8 mouse cellular contexts compared by ENCODE assay signal in genomic region chr5:43355832-43356231, GRCm38 (mm10).
A peak's percentile ranks its signal among the peaks of the same experiment; 100 is the strongest.
DNase-seq lines count a peak whose midpoint lies in the region; ATAC-seq and TF ChIP-seq lines count a peak whose summit lies in the region.

No protein-coding gene starts in this region.

- ATAC-seq in heart, embryonic 16.5 days (replicated peaks; ENCODE audit: extremely low read depth, insufficient read depth, low FRiP score): no peak
- ATAC-seq in liver, postnatal 0 days: no peak

- no peak for TF ChIP-seq CTCF in heart, adult 2 months (IDR thresholded peaks at IDR 0.05)
- no peak for TF ChIP-seq CTCF in liver, postnatal 0 days (IDR thresholded peaks at IDR 0.05; ENCODE audit: low read depth)

- no peaks in the 10 kb centered on the region for H3K9me3 ChIP-seq in heart, embryonic 16.5 days (replicated peaks; ENCODE audit: control insufficient read depth, low read length)
- H3K9me3 ChIP-seq in liver, postnatal 0 days (ENCODE audit: low read length): no peaks in the 10 kb centered on the region

- peak overlapping the region; percentile 65 for H3K4me2 ChIP-seq in heart, embryonic 16.5 days (ENCODE audit: low read depth, low read length)
- H3K4me2 ChIP-seq in liver, postnatal 0 days (ENCODE audit: low read depth, low read length): peak overlapping the region; percentile 89; the same call in 1 of the 2 replicates

- TF ChIP-seq EP300 in heart, adult 2 months (IDR thresholded peaks at IDR 0.05; ENCODE audit: insufficient read depth, low read depth, low read length): no peak
- no peak for TF ChIP-seq EP300 in liver, postnatal 0 days (IDR thresholded peaks at IDR 0.05; ENCODE audit: low read depth)

- H3K27me3 ChIP-seq in heart, adult 2 months (ENCODE audit: control insufficient read depth, insufficient read depth, low read length): no peaks in the 10 kb centered on the region
- H3K27me3 ChIP-seq in heart, embryonic 16.5 days (ENCODE audit: control insufficient read depth, insufficient read depth, low read length): no peaks in the 10 kb centered on the region
- H3K27me3 ChIP-seq in liver, postnatal 0 days (ENCODE audit: insufficient read depth, low read length): no peaks in the 10 kb centered on the region

- TF ChIP-seq POLR2A in heart, adult 2 months (IDR thresholded peaks at IDR 0.05; ENCODE audit: insufficient read depth, low read depth, low read length): no peak

- H3K36me3 ChIP-seq in heart, adult 2 months (ENCODE audit: control insufficient read depth, insufficient read depth, low read length): no peaks in the 10 kb centered on the region
- no peaks in the 10 kb centered on the region for H3K36me3 ChIP-seq in heart, embryonic 16.5 days (ENCODE audit: control insufficient read depth, insufficient read depth)
- no peaks in the 10 kb centered on the region for H3K36me3 ChIP-seq in liver, postnatal 0 days (replicated peaks; ENCODE audit: insufficient read depth, low read length)

- DNase-seq in heart, adult 2 months: no peak
- DNase-seq in heart, postnatal 10 days: no peak
- peak; percentile 54 for DNase-seq in ES-CJ7 (ENCODE audit: low read depth, low spot score)
- DNase-seq in liver, postnatal 0 days: peak; percentile 16
- no peak for DNase-seq in frontal cortex, adult 2 months (ENCODE audit: extremely low spot score in 1 of 2, low spot score in 1 of 2)
- DNase-seq in cerebellum, adult 18-20 months: no peak
- no peak for DNase-seq in spleen, adult 12 weeks (ENCODE audit: low spot score)

- H3K9ac ChIP-seq in heart, adult 2 months (ENCODE audit: low read depth, low read length): no peak overlapping the region
- H3K9ac ChIP-seq in heart, embryonic 16.5 days (ENCODE audit: low read length): peak overlapping the region; percentile 54
- no peak overlapping the region for H3K9ac ChIP-seq in liver, postnatal 0 days (replicated peaks)

- H3K79me2 ChIP-seq in heart, adult 2 months (replicated peaks; ENCODE audit: control insufficient read depth, insufficient read depth, low read length): no peaks in the 10 kb centered on the region

- intact Hi-C loops in heart, adult 2 months (cut with DNase I): loop anchor here (2.0 to 5.0 kb wide), 3 partner anchors 59 to 123 kb away; partner anchors contain the start of gene Cpeb2
- intact Hi-C loops in heart, postnatal 10 days (cut with DNase I): loop anchor here (1.0 to 10.0 kb wide), 4 partner anchors 59 to 381 kb away; no protein-coding TSS in a partner anchor

- H3K27ac ChIP-seq in heart, adult 2 months: peak overlapping the region; percentile 84
- peak overlapping the region; percentile 97 for H3K27ac ChIP-seq in heart, embryonic 16.5 days (ENCODE audit: low read length)
- peak overlapping the region; percentile 95 for H3K27ac ChIP-seq in liver, postnatal 0 days (ENCODE audit: low read depth)

- H3K4me3 ChIP-seq in heart, adult 2 months: no peak overlapping the region
- no peak overlapping the region for H3K4me3 ChIP-seq in heart, embryonic 16.5 days (ENCODE audit: low read length)
- no peak overlapping the region for H3K4me3 ChIP-seq in liver, postnatal 0 days (ENCODE audit: low read depth, low read length)

- peaks cover 4% of the 10 kb centered on the region for H3K4me1 ChIP-seq in heart, adult 2 months (ENCODE audit: control insufficient read depth, insufficient read depth, low read length)
- peaks cover 15% of the 10 kb centered on the region for H3K4me1 ChIP-seq in heart, embryonic 16.5 days (ENCODE audit: control insufficient read depth, insufficient read depth, low read length)
- H3K4me1 ChIP-seq in liver, postnatal 0 days (ENCODE audit: insufficient read depth): peaks cover 21% of the 10 kb centered on the region

- 78% methylated on average over 16 of the region's 16 CpGs for WGBS in heart, adult 2 months
- WGBS in heart, embryonic 16.5 days: 74% methylated on average over 16 of the region's 16 CpGs
- WGBS in liver, postnatal 0 days (ENCODE audit: insufficient replicate concordance): 83% methylated on average over 16 of the region's 16 CpGs

Comparison
In these comparisons a context has a peak if more than half of its experiments do, and no peak if none do; other contexts are left out.
1. DNase-seq: peak in ES-CJ7 (single experiment) and liver, postnatal 0 days (single experiment); none in heart, adult 2 months (0 of 2), heart, postnatal 10 days (0 of 2), frontal cortex, adult 2 months (0 of 2), cerebellum, adult 18-20 months (0 of 2) and spleen, adult 12 weeks (single experiment).
2. Peak in every context shown above with its lines, with median percentiles within 50 percentile points of each other: H3K27ac ChIP-seq.